Mouse (Mus musculus): ENCODE measurements around the gene Caskin2.

DNA sequence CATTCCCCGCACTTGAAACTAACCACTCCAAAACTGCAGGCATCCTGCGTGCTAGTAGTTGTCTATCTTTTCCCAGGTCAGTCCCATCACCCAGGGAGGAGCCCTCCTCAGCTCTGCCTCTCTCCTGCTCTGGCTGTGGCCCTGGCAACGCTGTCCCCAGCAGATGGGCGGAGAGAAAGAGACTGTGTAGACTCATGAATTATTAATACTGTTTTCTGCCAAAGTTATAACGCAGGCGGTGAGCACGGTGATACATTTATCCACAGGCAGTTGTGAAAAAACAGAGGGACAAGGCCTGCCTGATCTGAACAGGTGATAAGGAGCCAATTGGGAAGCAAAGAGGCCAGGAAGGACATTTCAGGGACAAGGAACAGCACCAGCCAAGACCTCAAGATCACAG is 60.8 kb downstream of the Caskin2 start:
- TF ChIP-seq POLR2A (IDR thresholded peaks at IDR 0.05; ENCODE audit: low read depth, low read length) (no peak), CTCF (IDR thresholded peaks at IDR 0.05; ENCODE audit: extremely low read depth, insufficient read length, insufficient replicate concordance, low read depth, low read length) (no peak)

Data from small intestine, adult 2 months (tissue).